Comparison of ENCODE assay signal across 1 mouse cellular context in genomic region chr6:110247490-110247889, GRCm38 (mm10).
TF ChIP-seq lines count a peak whose summit lies in the region.

No protein-coding gene starts in this region.

TF ChIP-seq in MEL, 35 proteins besides CTCF, POLR2A, EP300 and RAD21 (continued from another document):
- TF ChIP-seq NELFE (IDR thresholded peaks at IDR 0.05; ENCODE audit: low read depth, low read length) (no peak), TBP (IDR thresholded peaks at IDR 0.05; ENCODE audit: low read depth, low read length) (no peak), RCOR1 (IDR thresholded peaks at IDR 0.05; ENCODE audit: low read depth, low read length) (no peak), CHD1 (IDR thresholded peaks at IDR 0.05; ENCODE audit: low read depth, low read length) (no peak), USF1 (IDR thresholded peaks at IDR 0.05; ENCODE audit: low read depth, low read length) (no peak)
